Mouse (Mus musculus) heart, adult 2 months (tissue): ENCODE data around the gene Sell. TPM values are rescaled to one million over a fixed set of nuclear protein-coding genes. Genes with fewer than 3 reads are reported as not detected.
A peak's percentile ranks its signal among the peaks of the same experiment; 100 is the strongest.
"Not testable (repeated sequence)": the region's sequence is repeated elsewhere in the genome, so short reads cannot be mapped to it uniquely, and the experiment has no call there.

Experiments
- DNase-seq, 2 experiments: peaks; one replicate each; pipeline ENCODE4 v3.0.0; 2021
- H3K27ac ChIP-seq: fragments of 200-600 bp; 2 replicates; pipeline ENCODE4 v1.8.1; 2022
- H3K27me3 ChIP-seq: fragments of 200-500 bp; 2 replicates; pipeline ENCODE4 v1.6.1; 2012; ENCODE audit warnings: mild to moderate bottlenecking, low read length, inconsistent platforms, mixed read lengths; ENCODE audit not compliant: control insufficient read depth, insufficient read depth
- H3K36me3 ChIP-seq: fragments of 200-500 bp; 2 replicates; pipeline ENCODE4 v1.6.1; 2012; ENCODE audit warnings: low read length, inconsistent platforms; ENCODE audit not compliant: control insufficient read depth, insufficient read depth
- H3K4me1 ChIP-seq: fragments of 200-500 bp; 2 replicates; pipeline ENCODE4 v1.6.1; 2011; ENCODE audit warnings: low read length; ENCODE audit not compliant: control insufficient read depth, insufficient read depth
- H3K4me3 ChIP-seq: fragments of 200-600 bp; 2 replicates; pipeline ENCODE4 v1.8.1; 2022
- H3K79me2 ChIP-seq: fragments of 200-500 bp; replicated peaks from 2 replicates; pipeline ENCODE4 v1.6.1; 2012; ENCODE audit warnings: mild to moderate bottlenecking, inconsistent platforms, low read length, moderate library complexity, mixed read lengths; ENCODE audit not compliant: control insufficient read depth, insufficient read depth
- H3K9ac ChIP-seq: fragments of 200-500 bp; 2 replicates; pipeline ENCODE4 v1.6.1; 2012; ENCODE audit warnings: low read depth, mild to moderate bottlenecking, control low read depth, inconsistent platforms, low read length, mixed read lengths
- CTCF ChIP-seq: fragments of 200-600 bp; IDR thresholded peaks from 2 replicates; pipeline ENCODE4 v1.8.1; 2022; ENCODE audit warnings: antibody characterized with exemption, mild to moderate bottlenecking, moderate library complexity
- EP300 ChIP-seq: fragments of 200-500 bp; IDR thresholded peaks from 2 replicates; pipeline ENCODE4 v1.6.1; 2011; ENCODE audit warnings: low read depth, low read length, control low read depth; ENCODE audit not compliant: insufficient read depth
- POLR2A ChIP-seq: fragments of 200-500 bp; IDR thresholded peaks from 2 replicates; pipeline ENCODE4 v1.6.1; 2011; ENCODE audit warnings: mild to moderate bottlenecking, low read depth, low read length, control low read depth; ENCODE audit not compliant: insufficient read depth
- WGBS: fragments of 180-500 bp; shearing (Covaris S2); methylation state at CpG from one replicate; pipeline ENCODE4 v1.1.7; 2018; 5-methylcytosine and 5-hydroxymethylcytosine counted together
- intact Hi-C: fragments of 180-260 bp; cut with DNase I; formaldehyde crosslinking; loops from one replicate; pipeline ENCODE4 v1.15.1; 2025
- long read RNA-seq: library from polyadenylated mRNA; stranded (forward); transcript quantifications from one replicate; pipeline ENCODE4 v2.0.0, GENCODE M21; 2021
- polyA plus RNA-seq: library from polyadenylated mRNA; depleted of rRNA; stranded (reverse); fragments of >200 nt; gene quantifications from 2 replicates; pipeline ENCODE4 v1.2.3, GENCODE M21; 2012; rRNA removed
- total RNA-seq, 2 experiments: library from RNA; stranded (reverse); gene quantifications; 2 replicates each; pipeline ENCODE4 v1.2.3; 2021

The Sell gene
- total RNA-seq (1 to 10 TPM; 1.9 to 2.0 TPM), polyA plus RNA-seq (1.8 and 2.7 TPM in 2 replicates)
- long read RNA-seq = 0 reads

GRCm38 (mm10) chr1:164061925-164062324 is at the start of gene Sell:
Gene Sell, plus strand, starts transcription at chr1:164061982.
- 72% methylated on average over 4 of the region's 4 CpGs for WGBS
- H3K27ac ChIP-seq = no peak within 1 kb of the TSS
- H3K36me3 ChIP-seq = no peaks in the 10 kb centered on the region
- TF ChIP-seq CTCF (no peak), POLR2A (no peak), EP300 (no peak)
- H3K9ac ChIP-seq = no peak within 1 kb of the TSS
- H3K27me3 ChIP-seq = no peaks in the 10 kb centered on the region
- H3K79me2 ChIP-seq = no peaks in the 10 kb centered on the region
- DNase-seq = peak in 1 of 2 experiments; percentile 44
- no peaks in the 10 kb centered on the region for H3K4me1 ChIP-seq
- H3K4me3 ChIP-seq = no peak within 1 kb of the TSS
- intact Hi-C loops = loop anchor here (2.0 kb wide), 1 partner anchor 77 kb away; no protein-coding TSS in a partner anchor

- 22% methylated on average over 1 of the region's 1 CpGs for WGBS
- H3K27ac ChIP-seq = no peak overlapping the region
- no peaks in the 10 kb centered on the region for H3K27me3 ChIP-seq
- H3K4me3 ChIP-seq = no peak overlapping the region
- intact Hi-C loops = no loop called here
- no peak overlapping the region for H3K9ac ChIP-seq
- H3K36me3 ChIP-seq = no peaks in the 10 kb centered on the region
- no peak for TF ChIP-seq POLR2A
- H3K79me2 ChIP-seq = no peaks in the 10 kb centered on the region
- no peak for DNase-seq
- no peaks in the 10 kb centered on the region for H3K4me1 ChIP-seq
These were observed 47.2 kb upstream of the Sell start for GRCm38 (mm10) chr1:164014616-164015015.

- no peak overlapping the region for H3K4me3 ChIP-seq
- DNase-seq = no peak
- H3K9ac ChIP-seq = no peak overlapping the region
- H3K79me2 ChIP-seq = no peaks in the 10 kb centered on the region
- TF ChIP-seq POLR2A (no peak), CTCF (no peak), EP300 (no peak)
- WGBS = 88% methylated on average over 16 of the region's 16 CpGs
- H3K27me3 ChIP-seq = no peaks in the 10 kb centered on the region
- no peak overlapping the region for H3K27ac ChIP-seq
- intact Hi-C loops = no loop called here
- H3K4me1 ChIP-seq = no peaks in the 10 kb centered on the region
- H3K36me3 ChIP-seq = no peaks in the 10 kb centered on the region
These were observed 43.4 kb upstream of the Sell start for GRCm38 (mm10) chr1:164018221-164018896.

- TF ChIP-seq POLR2A (no peak), EP300 (no peak), CTCF (no peak)
- Histone ChIP-seq H3K79me2 (no peaks in the 10 kb centered on the region), H3K27ac (no peak overlapping the region), H3K4me3 (no peak overlapping the region), H3K27me3 (no peaks in the 10 kb centered on the region), H3K4me1 (no peaks in the 10 kb centered on the region), H3K9ac (no peak overlapping the region), H3K36me3 (no peaks in the 10 kb centered on the region)
- DNase-seq = no peak
- intact Hi-C loops = no loop called here
- WGBS = 46% methylated on average over 6 of the region's 6 CpGs
These were observed 42.0 kb upstream of the Sell start for GRCm38 (mm10) chr1:164019789-164020188.

GRCm38 (mm10) chr1:164020746-164021145 is 41.0 kb upstream of the Sell start:
- H3K27me3 ChIP-seq, H3K4me1 ChIP-seq, H3K9ac ChIP-seq, H3K27ac ChIP-seq, intact Hi-C loops, DNase-seq, H3K79me2 ChIP-seq, H3K36me3 ChIP-seq, H3K4me3 ChIP-seq: not testable (repeated sequence)
- 75% methylated on average over 3 of the region's 3 CpGs for WGBS

- WGBS = 77% methylated on average over 5 of the region's 5 CpGs
- H3K36me3 ChIP-seq, H3K79me2 ChIP-seq, H3K4me3 ChIP-seq, intact Hi-C loops, H3K4me1 ChIP-seq, H3K27ac ChIP-seq, H3K27me3 ChIP-seq, H3K9ac ChIP-seq, DNase-seq: not testable (repeated sequence)
These were observed 39.7 kb upstream of the Sell start for GRCm38 (mm10) chr1:164022106-164022505.

GRCm38 (mm10) chr1:164025685-164026084 is 36.1 kb upstream of the Sell start:
- 63% methylated on average over 4 of the region's 4 CpGs for WGBS
- intact Hi-C loops = no loop called here
- H3K27ac ChIP-seq = no peak overlapping the region
- no peaks in the 10 kb centered on the region for H3K27me3 ChIP-seq
- TF ChIP-seq EP300 (no peak), CTCF (no peak), POLR2A (no peak)
- H3K9ac ChIP-seq = no peak overlapping the region
- no peaks in the 10 kb centered on the region for H3K79me2 ChIP-seq
- no peaks in the 10 kb centered on the region for H3K4me1 ChIP-seq
- no peak overlapping the region for H3K4me3 ChIP-seq
- H3K36me3 ChIP-seq = no peaks in the 10 kb centered on the region
- no peak for DNase-seq
